Mouse (Mus musculus) urinary bladder, postnatal 36 days (tissue): ENCODE data around the gene Kbtbd13.
A peak's percentile ranks its signal among the peaks of the same experiment; 100 is the strongest.

Experiments
- DNase-seq, 2 experiments: peaks; one replicate each; pipeline ENCODE4 v3.0.0; 2022; ENCODE audit warnings: low spot score in 2 of 2, mixed read lengths in 1 of 2

Kbtbd13 gene

GRCm38 (mm10) chr9:65391613-65391964 is at the start of gene Kbtbd13:
Gene Kbtbd13, minus strand, starts transcription at chr9:65391652.
- DNase-seq = no peak

- peak; percentile 91 to 92 for DNase-seq
Observed at GRCm38 (mm10) chr9:65435671-65436301, 44.3 kb upstream of the Kbtbd13 start, which contains the start of gene Mtfmt. Gene Mtfmt, plus strand, starts transcription at chr9:65435782.

- DNase-seq = no peak
Observed at GRCm38 (mm10) chr9:65435211-65435610, 43.8 kb upstream of the Kbtbd13 start.

- DNase-seq = peak; percentile 17 to 20
Observed at GRCm38 (mm10) chr9:65434140-65434539, 42.7 kb upstream of the Kbtbd13 start.

GRCm38 (mm10) chr9:65432236-65432635 is 40.8 kb upstream of the Kbtbd13 start:
- peak; percentile 82 to 83 for DNase-seq

GRCm38 (mm10) chr9:65430921-65431320 is 39.5 kb upstream of the Kbtbd13 start:
- no peak for DNase-seq

GRCm38 (mm10) chr9:65430401-65430800 is 38.9 kb upstream of the Kbtbd13 start:
- no peak for DNase-seq

GRCm38 (mm10) chr9:65428003-65428402 is 36.6 kb upstream of the Kbtbd13 start:
- DNase-seq = no peak

GRCm38 (mm10) chr9:65427511-65427910 is 36.1 kb upstream of the Kbtbd13 start:
- no peak for DNase-seq

GRCm38 (mm10) chr9:65424393-65424792 is 32.9 kb upstream of the Kbtbd13 start:
- no peak for DNase-seq

GRCm38 (mm10) chr9:65422760-65423501 is 31.5 kb upstream of the Kbtbd13 start, which contains the start of gene Slc51b:
Gene Slc51b, minus strand, starts transcription at chr9:65422955.
- no peak for DNase-seq

GRCm38 (mm10) chr9:65419633-65420032 is 28.2 kb upstream of the Kbtbd13 start:
- no peak for DNase-seq

GRCm38 (mm10) chr9:65417738-65418137 is 26.3 kb upstream of the Kbtbd13 start:
- DNase-seq = no peak

- DNase-seq = no peak
Observed at GRCm38 (mm10) chr9:65411326-65411725, 19.9 kb upstream of the Kbtbd13 start.

GRCm38 (mm10) chr9:65410378-65410777 is 18.9 kb upstream of the Kbtbd13 start:
- DNase-seq = no peak

- peak in 1 of 2 experiments; percentile 27 for DNase-seq
Observed at GRCm38 (mm10) chr9:65408871-65409295, 17.4 kb upstream of the Kbtbd13 start.

- DNase-seq = no peak
Observed at GRCm38 (mm10) chr9:65407861-65408260, 16.4 kb upstream of the Kbtbd13 start.

GRCm38 (mm10) chr9:65407327-65407726 is 15.9 kb upstream of the Kbtbd13 start:
- DNase-seq = no peak

GRCm38 (mm10) chr9:65405184-65405449 is 13.7 kb upstream of the Kbtbd13 start:
- DNase-seq = no peak

GRCm38 (mm10) chr9:65404331-65405183 is 13.1 kb upstream of the Kbtbd13 start:
- peak in 1 of 2 experiments; percentile 71 for DNase-seq

GRCm38 (mm10) chr9:65399934-65400333 is 8.5 kb upstream of the Kbtbd13 start:
- no peak for DNase-seq

GRCm38 (mm10) chr9:65398279-65398678 is 6.8 kb upstream of the Kbtbd13 start, which contains the start of gene Rasl12:
Gene Rasl12, plus strand, starts transcription at chr9:65398506.
- DNase-seq = peak; percentile 20 to 66
